Mouse (Mus musculus) midbrain, embryonic 14.5 days (tissue): Measurements from ENCODE around the gene Rims1. TPM values are rescaled to one million over a fixed set of nuclear protein-coding genes. Genes with fewer than 3 reads are reported as not detected.

Experiments used
- ATAC-seq: fragments of 200-750 bp; cut with Nextera tagmentation; 2 replicates; pipeline ENCODE4 v1.8.0; 2017; ENCODE audit warnings: moderate number of reproducible peaks, moderate library complexity; ENCODE audit not compliant: low FRiP score, low TSS enrichment
- DNase-seq: peaks from one replicate; pipeline ENCODE4 v3.0.0-alpha.2; 2015
- H3K27ac ChIP-seq: fragments of 300-500 bp; sonication (generic); replicated peaks from 2 replicates; pipeline ENCODE4 v1.5.1; 2014; ENCODE audit warnings: mild to moderate bottlenecking, low read depth, low read length, moderate library complexity
- H3K27me3 ChIP-seq: fragments of 300-500 bp; sonication (generic); 2 replicates; pipeline ENCODE4 v1.6.1; 2014; ENCODE audit warnings: low read length, control low read depth, mixed read lengths; ENCODE audit not compliant: control insufficient read depth, insufficient read depth
- H3K36me3 ChIP-seq: fragments of 300-500 bp; sonication (generic); 2 replicates; pipeline ENCODE4 v1.6.1; 2014; ENCODE audit warnings: low read length, control low read depth; ENCODE audit not compliant: control insufficient read depth, insufficient read depth
- H3K4me1 ChIP-seq: fragments of 300-500 bp; sonication (generic); 2 replicates; pipeline ENCODE4 v1.6.1; 2014; ENCODE audit warnings: mild to moderate bottlenecking, antibody characterized with exemption, low read length, control low read depth; ENCODE audit not compliant: control insufficient read depth, insufficient read depth
- H3K4me2 ChIP-seq: fragments of 300-500 bp; sonication (generic); 2 replicates; pipeline ENCODE4 v1.6.1; 2014; ENCODE audit warnings: mild to moderate bottlenecking, low read length, moderate library complexity
- H3K4me3 ChIP-seq: fragments of 300-500 bp; sonication (generic); replicated peaks from 2 replicates; pipeline ENCODE4 v1.5.1; 2014; ENCODE audit warnings: low read depth, low read length
- H3K9ac ChIP-seq: fragments of 300-500 bp; sonication (generic); replicated peaks from 2 replicates; pipeline ENCODE4 v1.6.1; 2014; ENCODE audit warnings: mild to moderate bottlenecking, low read length, moderate library complexity
- H3K9me3 ChIP-seq: fragments of 300-500 bp; sonication (generic); 2 replicates; pipeline ENCODE4 v1.6.1; 2016; ENCODE audit warnings: low read length, control low read depth, mixed read lengths; ENCODE audit not compliant: control insufficient read depth
- WGBS: fragments of 180-500 bp; shearing (Covaris S2); extraction: QIAGEN DNeasy Blood & Tissue Kit; methylation state at CpG from one replicate; pipeline ENCODE4 v1.1.7; 2014; 5-methylcytosine and 5-hydroxymethylcytosine counted together
- polyA plus RNA-seq: library from polyadenylated mRNA; unstranded; fragments of >200 nt; fragmentation: Nextera tagmentation; extraction: Ambion mirVana; gene quantifications from 2 replicates; pipeline ENCODE4 v1.2.1, GENCODE M21; 2014

Rims1 gene
- polyA plus RNA-seq, 1 experiment from 2014 or later, result 17.1 TPM

DNA sequence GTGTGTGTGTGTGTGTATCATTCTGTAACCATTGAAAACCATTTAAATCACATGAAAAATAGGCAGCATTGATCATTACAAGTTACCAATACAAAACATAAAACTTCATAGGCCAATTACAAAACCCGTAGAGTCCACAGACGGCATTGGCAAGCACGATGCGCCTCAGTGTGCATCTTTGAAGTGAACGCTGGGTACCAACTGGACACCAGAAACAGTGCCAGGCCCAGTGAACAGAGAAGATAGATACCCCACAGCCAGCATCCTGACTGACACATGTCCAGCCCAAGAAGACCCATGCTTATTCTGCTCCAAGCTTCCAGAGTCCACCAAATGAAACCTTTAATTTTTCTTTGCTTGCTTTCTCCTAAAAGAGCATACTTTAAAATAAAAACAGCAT, 18.2 kb downstream of the Rims1 start:
- no peak overlapping the region for H3K9ac ChIP-seq
- H3K4me3 ChIP-seq, result no peak overlapping the region
- ATAC-seq (no peak), DNase-seq (no peak)
- WGBS, result 97% methylated on average over 5 of the region's 5 CpGs
- H3K4me1 ChIP-seq, result no peaks in the 10 kb centered on the region
- no peaks in the 10 kb centered on the region for H3K27me3 ChIP-seq
- H3K4me2 ChIP-seq, result no peak overlapping the region
- H3K36me3 ChIP-seq, result no peaks in the 10 kb centered on the region
- no peak overlapping the region for H3K27ac ChIP-seq
- no peaks in the 10 kb centered on the region for H3K9me3 ChIP-seq

DNA sequence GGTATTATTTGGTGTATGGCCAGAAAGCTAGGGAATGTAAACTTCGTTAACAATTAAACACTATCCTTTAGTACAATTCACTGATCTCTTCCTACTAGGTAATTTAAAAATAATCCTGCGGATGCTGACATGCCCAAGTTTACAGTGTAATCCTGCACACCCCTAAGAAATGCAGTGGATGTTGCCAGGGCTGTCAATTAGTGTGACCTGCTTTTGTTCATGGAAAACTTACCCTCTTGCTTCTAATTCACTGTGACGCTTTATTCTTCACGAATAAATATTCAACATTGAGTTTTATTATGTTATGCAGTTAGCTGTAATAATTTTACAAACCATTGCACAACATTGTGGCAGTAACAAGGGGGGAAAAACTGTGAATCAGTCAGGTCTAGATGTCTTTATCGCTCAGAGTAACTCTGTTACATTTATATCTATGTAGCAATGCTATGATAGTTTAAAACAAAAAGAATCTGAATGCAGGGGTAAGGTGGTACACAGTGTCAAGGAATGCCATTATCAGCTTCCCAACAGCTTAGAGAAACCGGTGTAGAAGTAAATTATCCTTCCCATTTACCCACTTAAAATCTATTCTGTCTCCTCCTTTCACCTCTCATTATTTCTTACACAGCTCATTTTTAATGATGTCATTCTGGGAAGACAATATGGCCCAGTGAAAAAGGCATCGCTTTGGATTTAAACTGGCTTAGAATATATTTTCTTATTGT, 35.1 kb downstream of the Rims1 start:
- no peak for ATAC-seq
- H3K4me3 ChIP-seq, result no peak overlapping the region
- no peaks in the 10 kb centered on the region for H3K9me3 ChIP-seq
- no peak overlapping the region for H3K4me2 ChIP-seq
- no peaks in the 10 kb centered on the region for H3K4me1 ChIP-seq
- WGBS, result 52% methylated on average over 7 of the region's 7 CpGs
- H3K36me3 ChIP-seq, result no peaks in the 10 kb centered on the region
- no peaks in the 10 kb centered on the region for H3K27me3 ChIP-seq
- DNase-seq, result peak; percentile 21
- no peak overlapping the region for H3K27ac ChIP-seq
- no peak overlapping the region for H3K9ac ChIP-seq

DNA sequence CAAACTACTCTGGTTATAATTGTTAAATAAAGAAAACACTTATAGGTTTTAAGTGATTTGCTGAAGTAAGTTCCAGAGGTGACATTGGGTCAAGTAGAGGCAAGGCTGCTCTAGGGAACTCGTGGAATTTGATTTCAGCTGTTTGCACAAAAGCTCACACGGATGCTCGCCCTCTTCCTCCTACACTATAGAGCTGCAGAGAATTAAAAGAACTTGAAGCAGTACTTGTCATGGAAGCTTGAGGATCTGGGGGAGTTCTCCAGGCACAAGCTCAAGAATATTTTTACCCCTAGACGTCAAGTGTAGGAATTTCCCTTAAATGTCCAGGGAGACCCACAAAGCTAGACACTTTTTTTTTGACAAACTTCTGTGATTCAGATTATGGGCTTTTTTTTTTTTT, 42.4 kb downstream of the Rims1 start:
- Histone ChIP-seq H3K9me3 (no peaks in the 10 kb centered on the region), H3K4me2 (no peak overlapping the region), H3K9ac (no peak overlapping the region), H3K4me1 (no peaks in the 10 kb centered on the region), H3K27me3 (no peaks in the 10 kb centered on the region), H3K36me3 (no peaks in the 10 kb centered on the region), H3K4me3 (no peak overlapping the region), H3K27ac (no peak overlapping the region)
- WGBS, result 82% methylated on average over 4 of the region's 4 CpGs
- DNase-seq, result no peak
- no peak for ATAC-seq

DNA sequence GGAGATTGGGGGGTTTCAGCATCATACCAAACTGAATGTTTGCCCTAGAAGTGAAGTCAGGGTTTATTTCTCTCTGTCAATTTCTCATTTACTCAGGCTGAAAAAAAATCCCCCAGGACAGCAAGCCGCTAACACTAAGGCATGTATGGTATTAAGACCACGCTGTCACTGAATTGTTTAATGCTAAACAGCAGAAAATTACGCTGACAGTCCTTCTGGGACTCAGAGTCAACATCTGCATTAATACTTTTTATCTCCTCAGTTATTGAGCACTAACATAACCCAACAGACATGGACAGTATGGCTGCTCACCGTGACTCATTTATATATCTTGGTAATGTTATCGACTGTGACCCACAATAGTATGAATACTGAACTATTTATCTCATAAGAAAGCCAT, 43.0 kb downstream of the Rims1 start:
- no peaks in the 10 kb centered on the region for H3K9me3 ChIP-seq
- DNase-seq, result peak; percentile 9
- H3K27ac ChIP-seq, result no peak overlapping the region
- no peaks in the 10 kb centered on the region for H3K27me3 ChIP-seq
- H3K9ac ChIP-seq, result no peak overlapping the region
- no peak for ATAC-seq
- H3K4me2 ChIP-seq, result no peak overlapping the region
- no peak overlapping the region for H3K4me3 ChIP-seq
- no peaks in the 10 kb centered on the region for H3K36me3 ChIP-seq
- 58% methylated on average over 5 of the region's 5 CpGs for WGBS
- H3K4me1 ChIP-seq, result no peaks in the 10 kb centered on the region

DNA sequence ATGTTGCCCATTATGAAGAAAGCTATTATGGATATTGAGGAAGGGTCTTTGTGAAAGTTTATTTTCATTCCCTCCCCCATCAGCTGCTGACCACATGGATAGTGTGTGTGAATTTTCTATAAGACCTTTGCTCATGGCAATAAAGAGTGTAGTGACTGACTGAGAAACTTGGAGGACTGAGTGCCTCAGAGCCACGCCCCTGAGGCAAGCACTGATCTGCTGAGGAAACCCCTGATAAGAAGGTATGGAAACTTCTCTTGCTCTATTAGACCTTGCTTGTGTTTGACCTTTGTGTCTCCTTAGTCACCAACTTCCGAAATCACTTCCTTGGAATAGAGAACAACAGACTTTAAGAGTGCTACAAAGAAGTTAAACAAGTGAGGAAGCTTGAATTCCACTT, 55.3 kb downstream of the Rims1 start:
- ATAC-seq (no peak), DNase-seq (no peak)
- Histone ChIP-seq H3K4me3 (no peak overlapping the region), H3K4me2 (no peak overlapping the region), H3K9ac (no peak overlapping the region), H3K27ac (no peak overlapping the region), H3K4me1 (no peaks in the 10 kb centered on the region), H3K27me3 (no peaks in the 10 kb centered on the region), H3K36me3 (no peaks in the 10 kb centered on the region), H3K9me3 (no peaks in the 10 kb centered on the region)
- WGBS, result 83% methylated on average over 2 of the region's 2 CpGs

DNA sequence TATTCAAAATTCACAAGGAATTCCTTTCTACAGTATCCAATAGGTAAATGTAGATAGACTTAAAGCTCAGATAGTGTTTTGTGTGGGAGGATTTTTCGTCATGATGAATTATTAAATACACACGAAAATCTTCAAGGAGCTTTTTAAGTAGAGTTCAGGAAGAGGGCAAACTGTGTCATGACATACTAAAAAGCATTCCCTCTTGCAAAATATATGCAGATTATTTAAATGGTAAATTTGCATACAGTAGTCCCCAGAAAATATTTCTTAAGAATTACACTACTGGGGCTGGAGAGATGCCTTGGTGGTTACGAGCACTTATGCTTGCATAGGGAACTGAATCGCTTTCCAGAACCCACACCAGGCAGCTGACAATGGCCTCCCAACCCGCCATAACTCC, 61.1 kb downstream of the Rims1 start:
- 90% methylated on average over 5 of the region's 5 CpGs for WGBS
- H3K27me3 ChIP-seq, result no peaks in the 10 kb centered on the region
- H3K4me1 ChIP-seq, result no peaks in the 10 kb centered on the region
- H3K36me3 ChIP-seq, result no peaks in the 10 kb centered on the region
- H3K9ac ChIP-seq, result no peak overlapping the region
- no peak overlapping the region for H3K4me3 ChIP-seq
- H3K27ac ChIP-seq, result no peak overlapping the region
- DNase-seq (no peak), ATAC-seq (no peak)
- no peak overlapping the region for H3K4me2 ChIP-seq
- H3K9me3 ChIP-seq, result no peaks in the 10 kb centered on the region

DNA sequence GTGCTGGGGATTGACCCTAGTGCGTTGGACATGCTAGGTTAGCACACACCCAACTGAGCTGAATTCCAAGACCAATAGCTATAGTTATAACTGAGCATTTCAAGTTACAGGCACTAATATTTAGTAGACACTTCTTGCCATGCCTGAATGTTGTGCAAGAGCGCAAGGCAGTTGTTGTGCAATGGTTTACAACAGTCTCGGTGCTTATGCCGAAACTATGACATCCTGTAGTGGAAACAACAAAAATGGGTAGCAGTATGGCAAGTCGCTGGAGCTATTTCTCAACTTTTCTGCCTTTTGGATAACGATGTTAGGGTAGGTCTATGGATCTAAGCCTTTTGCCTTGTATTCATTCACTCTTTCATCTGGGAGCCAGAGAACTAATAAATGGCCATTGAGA, 68.3 kb downstream of the Rims1 start:
- DNase-seq, result no peak
- no peak overlapping the region for H3K27ac ChIP-seq
- no peak overlapping the region for H3K4me2 ChIP-seq
- H3K9ac ChIP-seq, result no peak overlapping the region
- 94% methylated on average over 6 of the region's 6 CpGs for WGBS
- H3K4me3 ChIP-seq, result no peak overlapping the region
- H3K4me1 ChIP-seq, result 0 out of 2 replicates have a peak, but pooled peaks cover 5% of the 10 kb centered on the region
- H3K9me3 ChIP-seq, result no peaks in the 10 kb centered on the region
- H3K36me3 ChIP-seq, result no peaks in the 10 kb centered on the region
- H3K27me3 ChIP-seq, result no peaks in the 10 kb centered on the region
- no peak for ATAC-seq

DNA sequence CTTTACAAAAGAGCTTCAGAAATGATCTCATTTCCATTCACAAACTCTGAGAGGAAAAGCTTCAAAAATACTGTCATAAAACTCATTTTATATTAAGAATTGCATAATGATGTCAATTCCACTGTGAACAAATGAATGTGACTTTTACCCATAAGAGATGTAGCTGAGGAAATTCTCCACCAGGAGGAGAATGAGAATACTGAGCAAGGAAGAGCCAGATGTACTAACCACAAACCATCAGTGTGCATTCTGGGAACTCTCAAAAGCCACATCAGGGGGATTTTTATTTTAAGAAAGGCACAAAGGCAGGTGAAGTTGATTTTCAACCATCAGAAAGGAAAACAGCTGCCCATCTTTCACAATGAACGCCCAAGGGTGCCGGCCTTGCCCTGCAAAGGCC, 71.4 kb downstream of the Rims1 start:
- DNase-seq (no peak), ATAC-seq (no peak)
- Histone ChIP-seq H3K4me1 (0 out of 2 replicates have a peak, but pooled peaks cover 5% of the 10 kb centered on the region), H3K9me3 (no peaks in the 10 kb centered on the region), H3K4me2 (no peak overlapping the region), H3K9ac (no peak overlapping the region), H3K27ac (no peak overlapping the region), H3K27me3 (no peaks in the 10 kb centered on the region), H3K36me3 (no peaks in the 10 kb centered on the region), H3K4me3 (no peak overlapping the region)
- 98% methylated on average over 2 of the region's 2 CpGs for WGBS

DNA sequence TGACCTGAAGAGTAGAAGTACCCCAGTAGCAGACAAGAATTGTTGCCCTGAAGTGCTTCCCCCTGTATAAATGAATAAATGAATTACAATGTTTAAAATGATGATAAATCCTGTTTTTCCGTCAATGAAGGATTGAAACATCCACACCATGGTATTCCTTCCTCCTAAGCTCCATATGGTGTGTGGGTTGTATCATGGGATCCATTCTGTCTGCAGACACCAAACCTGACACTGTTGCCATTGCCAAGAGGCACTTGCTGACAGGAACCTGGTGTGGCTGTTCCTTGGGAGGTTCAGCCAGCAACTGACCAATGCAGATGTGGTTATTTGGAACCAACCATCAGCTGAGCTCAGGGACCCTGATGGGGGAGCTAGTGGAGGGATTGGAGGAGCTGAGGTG, 72.5 kb downstream of the Rims1 start:
- no peak overlapping the region for H3K4me3 ChIP-seq
- H3K9me3 ChIP-seq, result no peaks in the 10 kb centered on the region
- H3K9ac ChIP-seq, result no peak overlapping the region
- 0 out of 2 replicates have a peak, but pooled peaks cover 5% of the 10 kb centered on the region for H3K4me1 ChIP-seq
- no peak for DNase-seq
- 95% methylated on average over 1 of the region's 1 CpGs for WGBS
- no peaks in the 10 kb centered on the region for H3K36me3 ChIP-seq
- no peaks in the 10 kb centered on the region for H3K27me3 ChIP-seq
- H3K4me2 ChIP-seq, result no peak overlapping the region
- H3K27ac ChIP-seq, result no peak overlapping the region
- ATAC-seq, result no peak
